Mouse (Mus musculus) ES-Bruce4 (cell line): Measurements from ENCODE around the gene Cnn2.

Experiments used
- CTCF ChIP-seq: IDR thresholded peaks from one replicate; pipeline ENCODE4 v1.8.1; 2011; ENCODE audit warnings: low read depth, low read length
- EP300 ChIP-seq: IDR thresholded peaks from 2 replicates; pipeline ENCODE4 v1.6.1; 2011; ENCODE audit warnings: low read depth, low read length; ENCODE audit not compliant: insufficient read depth
- POLR2A ChIP-seq: IDR thresholded peaks from one replicate; pipeline ENCODE4 v1.8.1; 2011; ENCODE audit warnings: low read length; ENCODE audit not compliant: insufficient read depth

- TF ChIP-seq CTCF (no peak), EP300 (no peak), POLR2A (no peak)
Observed at GRCm38 (mm10) chr10:79970415-79971182, 17.8 kb upstream of the Cnn2 start, which contains the start of gene Grin3b.
